Mouse (Mus musculus) stomach, embryonic 16.5 days (tissue): ENCODE measurements around the gene Emc8. TPM values are rescaled to one million over a fixed set of nuclear protein-coding genes. Genes with fewer than 3 reads are reported as not detected.

Experiments
- ATAC-seq: fragments of 200-750 bp; cut with Nextera tagmentation; 2 replicates; pipeline ENCODE4 v1.8.0; 2017; ENCODE audit warnings: moderate number of reproducible peaks, moderate TSS enrichment; ENCODE audit not compliant: insufficient read depth, low FRiP score
- H3K27ac ChIP-seq: fragments of 300-500 bp; sonication (generic); 2 replicates; pipeline ENCODE4 v1.5.1; 2014; ENCODE audit warnings: low read length
- H3K27me3 ChIP-seq: fragments of 300-500 bp; sonication (generic); 2 replicates; pipeline ENCODE4 v1.6.1; 2014; ENCODE audit warnings: low read length, control low read depth, mixed read lengths; ENCODE audit not compliant: control insufficient read depth, insufficient read depth
- H3K36me3 ChIP-seq: fragments of 300-500 bp; sonication (generic); 2 replicates; pipeline ENCODE4 v1.6.1; 2014; ENCODE audit warnings: low read length; ENCODE audit not compliant: control insufficient read depth, insufficient read depth
- H3K4me1 ChIP-seq: fragments of 300-500 bp; sonication (generic); 2 replicates; pipeline ENCODE4 v1.6.1; 2014; ENCODE audit warnings: low read length, control low read depth, mixed read lengths; ENCODE audit not compliant: control insufficient read depth, insufficient read depth
- H3K4me2 ChIP-seq: fragments of 300-500 bp; sonication (generic); 2 replicates; pipeline ENCODE4 v1.6.1; 2014; ENCODE audit warnings: low read depth, low read length, mixed read lengths
- H3K4me3 ChIP-seq: fragments of 300-500 bp; sonication (generic); replicated peaks from 2 replicates; pipeline ENCODE4 v1.5.1; 2014; ENCODE audit warnings: mild to moderate bottlenecking, low read length
- H3K9ac ChIP-seq: fragments of 300-500 bp; sonication (generic); 2 replicates; pipeline ENCODE4 v1.6.1; 2014; ENCODE audit warnings: low read length
- H3K9me3 ChIP-seq: fragments of 300-500 bp; sonication (generic); replicated peaks from 2 replicates; pipeline ENCODE4 v1.6.1; 2016; ENCODE audit warnings: low read length, control low read depth; ENCODE audit not compliant: control insufficient read depth
- WGBS: fragments of 180-500 bp; shearing (Covaris S2); extraction: QIAGEN DNeasy Blood & Tissue Kit; methylation state at CpG from one replicate; pipeline ENCODE4 v1.1.7; 2014; 5-methylcytosine and 5-hydroxymethylcytosine counted together
- polyA plus RNA-seq: library from polyadenylated mRNA; unstranded; fragments of >200 nt; fragmentation: Nextera tagmentation; extraction: Ambion mirVana; gene quantifications from 2 replicates; pipeline ENCODE4 v1.2.1, GENCODE M21; 2015

Gene Emc8
- 215 TPM in 2 replicates for polyA plus RNA-seq

GRCm38 (mm10) chr8:120668374-120668905, at the start of gene Emc8:
Gene Emc8 (minus strand): TSS chr8:120668573.
- no peaks in the 10 kb centered on the region for H3K9me3 ChIP-seq
- WGBS = under 1% methylated on average over 49 of the region's 51 CpGs
- peaks cover 26% of the 10 kb centered on the region for H3K4me1 ChIP-seq
- H3K9ac ChIP-seq = peak within 1 kb of the TSS; percentile 97
- H3K27ac ChIP-seq = peak within 1 kb of the TSS; percentile 90
- no peaks in the 10 kb centered on the region for H3K27me3 ChIP-seq
- peaks cover 10% of the 10 kb centered on the region for H3K36me3 ChIP-seq
- peak within 1 kb of the TSS; percentile 96 for H3K4me3 ChIP-seq
- peak within 1 kb of the TSS; percentile 92 for H3K4me2 ChIP-seq
- ATAC-seq = peak; percentile 26; the same call in 1 of the 2 replicates

DNA sequence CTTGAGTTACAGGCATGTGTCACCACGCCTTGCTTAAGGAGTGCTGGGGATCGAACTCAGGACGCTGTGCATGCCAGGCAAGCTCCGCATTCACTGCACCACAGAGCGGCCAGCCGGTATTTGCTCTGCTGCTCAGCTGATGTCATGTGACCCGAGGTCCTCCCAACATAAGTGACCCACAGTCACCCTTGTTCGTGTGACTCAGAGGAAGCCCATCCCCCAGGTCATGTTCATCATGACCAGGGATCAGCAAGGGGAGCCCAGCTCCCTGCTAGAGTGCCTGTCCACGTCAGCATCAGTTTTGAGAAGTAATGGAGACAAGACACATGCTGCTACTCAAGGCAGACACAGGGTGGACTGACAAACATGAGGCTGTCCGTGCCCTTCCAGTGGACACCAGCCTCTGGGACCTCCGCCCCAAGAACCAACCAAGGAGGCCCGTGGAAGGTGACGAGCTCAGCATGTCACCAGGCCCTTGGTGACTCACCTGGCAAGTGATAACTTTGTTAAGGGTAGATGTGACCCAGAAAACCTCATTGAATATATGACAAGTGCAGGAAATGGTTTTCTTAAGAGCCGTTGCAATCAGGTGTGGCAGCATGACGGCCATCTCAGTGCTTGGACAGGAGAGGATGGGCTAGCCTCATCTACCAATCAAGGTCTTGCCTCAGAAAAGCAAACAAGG, 47.8 kb upstream of the Emc8 start:
- no peak for ATAC-seq
- no peak overlapping the region for H3K4me2 ChIP-seq
- no peaks in the 10 kb centered on the region for H3K4me1 ChIP-seq
- no peak overlapping the region for H3K9ac ChIP-seq
- WGBS = 73% methylated on average over 15 of the region's 15 CpGs
- no peaks in the 10 kb centered on the region for H3K36me3 ChIP-seq
- no peaks in the 10 kb centered on the region for H3K27me3 ChIP-seq
- H3K9me3 ChIP-seq = no peaks in the 10 kb centered on the region
- H3K27ac ChIP-seq = no peak overlapping the region
- H3K4me3 ChIP-seq = no peak overlapping the region

GRCm38 (mm10) chr8:120715200-120715599, 46.8 kb upstream of the Emc8 start:
- H3K9me3 ChIP-seq = no peaks in the 10 kb centered on the region
- WGBS = 68% methylated on average over 6 of the region's 6 CpGs
- no peak overlapping the region for H3K9ac ChIP-seq
- no peaks in the 10 kb centered on the region for H3K27me3 ChIP-seq
- no peak overlapping the region for H3K4me2 ChIP-seq
- H3K4me3 ChIP-seq = no peak overlapping the region
- H3K27ac ChIP-seq = 0 out of 2 replicates have a peak overlapping the region, but pooled peaks have one; percentile 6
- H3K4me1 ChIP-seq = no peaks in the 10 kb centered on the region
- no peaks in the 10 kb centered on the region for H3K36me3 ChIP-seq
- 0 out of 2 replicates have a peak, but pooled peaks have one; percentile 25 for ATAC-seq

- Histone ChIP-seq H3K4me2 (no peak overlapping the region), H3K9ac (no peak overlapping the region), H3K36me3 (no peaks in the 10 kb centered on the region), H3K4me1 (0 out of 2 replicates have a peak, but pooled peaks cover 1% of the 10 kb centered on the region), H3K27ac (no peak overlapping the region), H3K9me3 (no peaks in the 10 kb centered on the region), H3K4me3 (no peak overlapping the region), H3K27me3 (no peaks in the 10 kb centered on the region)
- ATAC-seq = no peak
- WGBS = 68% methylated on average over 10 of the region's 10 CpGs
Observed at GRCm38 (mm10) chr8:120709176-120709575, 40.8 kb upstream of the Emc8 start.

GRCm38 (mm10) chr8:120706193-120706592, 37.8 kb upstream of the Emc8 start:
- Histone ChIP-seq H3K9ac (no peak overlapping the region; the same call in 1 of the 2 replicates), H3K9me3 (no peaks in the 10 kb centered on the region), H3K27me3 (no peaks in the 10 kb centered on the region), H3K4me2 (no peak overlapping the region), H3K4me3 (no peak overlapping the region), H3K36me3 (no peaks in the 10 kb centered on the region), H3K27ac (peak overlapping the region; percentile 46; the same call in 1 of the 2 replicates), H3K4me1 (0 out of 2 replicates have a peak, but pooled peaks cover 3% of the 10 kb centered on the region)
- WGBS = 67% methylated on average over 3 of the region's 3 CpGs
- ATAC-seq = peak; percentile 73; the same call in 1 of the 2 replicates

GRCm38 (mm10) chr8:120705163-120705562, 36.8 kb upstream of the Emc8 start:
- Histone ChIP-seq H3K4me1 (0 out of 2 replicates have a peak, but pooled peaks cover 3% of the 10 kb centered on the region), H3K4me3 (no peak overlapping the region), H3K27me3 (no peaks in the 10 kb centered on the region), H3K9me3 (no peaks in the 10 kb centered on the region), H3K9ac (no peak overlapping the region), H3K4me2 (no peak overlapping the region), H3K27ac (no peak overlapping the region), H3K36me3 (no peaks in the 10 kb centered on the region)
- WGBS = 79% methylated on average over 15 of the region's 15 CpGs
- ATAC-seq = no peak

DNA sequence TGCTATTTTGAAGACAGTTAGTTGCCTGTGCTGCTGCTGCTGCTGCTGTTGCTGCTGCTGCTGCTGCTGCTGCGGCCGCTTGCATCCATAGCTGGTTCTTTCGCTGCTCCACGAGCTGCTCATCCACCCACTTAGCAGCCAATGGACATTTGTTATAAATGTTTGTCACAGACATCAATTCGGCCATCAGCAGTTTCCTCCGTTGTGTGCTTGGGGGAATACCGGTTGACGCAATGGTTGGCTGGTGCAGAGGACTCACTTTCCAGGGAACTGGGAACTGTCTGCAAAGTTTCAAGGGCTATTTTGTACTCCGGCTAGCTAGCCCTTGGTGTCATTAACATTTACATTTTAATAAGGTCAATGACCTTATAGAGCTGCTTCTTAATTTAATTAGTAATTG, 35.8 kb upstream of the Emc8 start:
- no peak overlapping the region for H3K27ac ChIP-seq
- H3K36me3 ChIP-seq = no peaks in the 10 kb centered on the region
- H3K4me3 ChIP-seq = no peak overlapping the region
- H3K4me1 ChIP-seq = 0 out of 2 replicates have a peak, but pooled peaks cover 3% of the 10 kb centered on the region
- H3K9me3 ChIP-seq = no peaks in the 10 kb centered on the region
- no peak overlapping the region for H3K9ac ChIP-seq
- ATAC-seq = no peak
- WGBS = 39% methylated on average over 9 of the region's 9 CpGs
- no peaks in the 10 kb centered on the region for H3K27me3 ChIP-seq
- no peak overlapping the region for H3K4me2 ChIP-seq

DNA sequence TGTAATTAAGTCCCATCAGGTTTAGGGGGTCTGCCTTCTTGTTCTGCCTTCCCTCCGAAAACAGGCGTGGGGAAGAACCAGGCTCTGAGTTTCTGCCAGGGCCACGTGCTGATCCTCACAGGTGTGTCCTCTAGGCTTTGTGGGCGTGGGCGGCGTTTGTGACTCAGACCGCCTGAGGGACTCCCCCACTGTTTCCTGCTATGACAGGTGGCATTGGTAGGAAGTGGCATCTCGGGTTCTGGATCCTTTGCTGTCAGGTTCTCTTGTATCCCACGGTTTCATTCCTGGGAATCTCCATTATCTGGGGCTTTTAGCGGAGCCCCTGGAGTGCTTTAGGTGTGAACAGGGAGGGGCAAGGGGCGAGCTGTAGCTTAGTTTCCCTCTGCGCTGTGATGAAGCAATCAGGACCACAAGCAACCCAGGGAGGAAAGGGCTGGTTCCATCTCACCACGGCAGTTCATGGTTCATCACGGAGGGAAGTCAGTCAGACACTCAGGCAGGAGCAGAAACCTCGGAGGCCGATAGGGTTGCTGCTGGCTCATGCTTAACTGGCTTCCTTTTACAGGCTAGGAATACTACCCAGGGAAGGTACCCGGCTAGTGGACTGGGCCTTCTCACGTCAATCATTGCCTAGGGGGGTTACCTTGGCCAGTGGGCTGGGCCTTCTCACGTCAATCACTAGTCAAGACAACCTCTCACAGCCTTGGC, 33.5 kb upstream of the Emc8 start:
- H3K27ac ChIP-seq = no peak overlapping the region
- no peak overlapping the region for H3K4me2 ChIP-seq
- no peaks in the 10 kb centered on the region for H3K36me3 ChIP-seq
- no peak overlapping the region for H3K9ac ChIP-seq
- no peak overlapping the region for H3K4me3 ChIP-seq
- whole genome bisulfite sequencing = 52% methylated on average over 19 of the region's 19 CpGs
- peak; percentile 34; the same call in 1 of the 2 replicates for ATAC-seq
- peaks cover 9% of the 10 kb centered on the region for H3K4me1 ChIP-seq
- no peaks in the 10 kb centered on the region for H3K9me3 ChIP-seq
- H3K27me3 ChIP-seq = no peaks in the 10 kb centered on the region

GRCm38 (mm10) chr8:120700053-120700452, 31.7 kb upstream of the Emc8 start:
- Histone ChIP-seq H3K4me1 (peaks cover 23% of the 10 kb centered on the region), H3K4me2 (no peak overlapping the region), H3K4me3 (no peak overlapping the region), H3K9ac (no peak overlapping the region), H3K9me3 (no peaks in the 10 kb centered on the region), H3K36me3 (no peaks in the 10 kb centered on the region), H3K27me3 (no peaks in the 10 kb centered on the region), H3K27ac (no peak overlapping the region)
- ATAC-seq = no peak
- 86% methylated on average over 4 of the region's 4 CpGs for WGBS
